Mouse (Mus musculus) spleen, adult 2 months (tissue): ENCODE results near the gene Inpp4b. TPM values are rescaled to one million over a fixed set of nuclear protein-coding genes. Genes with fewer than 3 reads are reported as not detected.

Experiments
- DNase-seq, 2 experiments: peaks; one replicate each; pipeline versions ENCODE4 v3.0.0 to v3.0.0-alpha.2; 2012 to 2021; ENCODE audit warnings: low spot score in 2 of 2, low read depth in 1 of 2
- H3K27ac ChIP-seq: fragments of 200-500 bp; 2 replicates; pipeline ENCODE4 v1.5.1; 2012; ENCODE audit warnings: low read length, inconsistent platforms; ENCODE audit not compliant: insufficient read depth
- H3K27me3 ChIP-seq: fragments of 200-500 bp; 2 replicates; pipeline ENCODE4 v1.6.1; 2012; ENCODE audit warnings: mild to moderate bottlenecking, moderate library complexity, low read length, inconsistent platforms; ENCODE audit not compliant: control insufficient read depth, insufficient read depth
- H3K36me3 ChIP-seq: fragments of 200-500 bp; 2 replicates; pipeline ENCODE4 v1.6.1; 2012; ENCODE audit warnings: mild to moderate bottlenecking, low read length, inconsistent platforms; ENCODE audit not compliant: control insufficient read depth, insufficient read depth
- H3K4me1 ChIP-seq: fragments of 200-500 bp; 2 replicates; pipeline ENCODE4 v1.6.1; 2011; ENCODE audit warnings: inconsistent platforms; ENCODE audit not compliant: control insufficient read depth, insufficient read depth, insufficient read length
- H3K4me3 ChIP-seq: fragments of 200-500 bp; 2 replicates; pipeline ENCODE4 v1.5.1; 2011; ENCODE audit warnings: mild to moderate bottlenecking, inconsistent platforms; ENCODE audit not compliant: insufficient read depth, insufficient read length; ENCODE audit errors: extremely low read depth
- CTCF ChIP-seq: fragments of 200-500 bp; IDR thresholded peaks from 2 replicates; pipeline ENCODE4 v1.5.1; 2011; ENCODE audit warnings: mild to moderate bottlenecking, inconsistent platforms; ENCODE audit not compliant: insufficient read depth, insufficient read length, insufficient replicate concordance; ENCODE audit errors: extremely low read depth
- POLR2A ChIP-seq: fragments of 200-500 bp; IDR thresholded peaks from 2 replicates; pipeline ENCODE4 v1.6.1; 2011; ENCODE audit warnings: low read depth, low read length, inconsistent platforms
- WGBS: fragments of 180-500 bp; shearing (Covaris S2); methylation state at CpG from one replicate; pipeline ENCODE4 v1.1.7; 2018; 5-methylcytosine and 5-hydroxymethylcytosine counted together
- polyA plus RNA-seq: library from polyadenylated mRNA; depleted of rRNA; stranded (reverse); fragments of >200 nt; gene quantifications from 2 replicates; pipeline ENCODE4 v1.2.3, GENCODE M21; 2012

Gene Inpp4b
- polyA plus RNA-seq, 1 experiment, result 5.1 TPM

DNA sequence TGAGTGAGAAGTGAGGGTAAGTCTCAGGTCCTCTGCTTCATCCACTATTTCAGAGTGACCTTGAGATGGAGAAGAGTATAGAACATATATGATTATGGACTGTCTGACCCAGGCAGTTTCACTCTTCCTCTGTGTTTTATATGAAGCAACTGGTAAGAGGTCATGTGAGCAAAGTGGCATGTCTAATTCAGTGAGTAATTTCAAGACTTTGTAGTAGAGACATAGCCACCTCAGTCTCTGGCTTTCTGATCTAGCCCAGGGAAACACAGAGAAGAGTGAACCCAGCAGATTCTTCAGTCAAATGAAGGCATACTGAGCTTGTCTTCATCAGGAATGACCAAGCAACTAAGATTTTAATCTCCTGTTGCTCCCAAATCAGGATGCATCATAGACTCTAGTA lies 172.1 kb downstream of the Inpp4b start:
- Histone ChIP-seq H3K36me3 (no peaks in the 10 kb centered on the region), H3K4me3 (no peak overlapping the region), H3K27me3 (no peaks in the 10 kb centered on the region), H3K4me1 (no peaks in the 10 kb centered on the region; the same call in none of the 2 replicates), H3K27ac (no peak overlapping the region)
- TF ChIP-seq POLR2A (no peak), CTCF (no peak)
- DNase-seq, result no peak

DNA sequence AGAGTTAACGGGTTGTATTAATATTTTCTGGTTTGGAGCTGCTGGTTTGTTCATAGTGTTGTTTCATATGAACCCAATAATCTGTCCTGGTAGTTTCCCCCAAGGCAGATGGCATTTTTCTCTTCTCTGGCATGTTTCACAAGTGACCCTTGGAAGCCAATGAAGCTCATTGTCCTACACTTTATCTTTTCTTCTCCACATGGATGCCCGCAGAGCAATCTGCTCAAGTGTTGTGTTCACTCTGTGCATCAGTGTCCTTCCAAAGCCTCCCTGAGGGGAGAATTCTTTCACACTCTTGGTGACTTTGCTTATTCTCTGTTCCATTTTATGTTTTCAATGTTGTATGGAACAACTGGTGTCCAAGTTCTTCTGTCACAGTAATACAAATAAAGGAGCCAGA lies 179.7 kb downstream of the Inpp4b start:
- no peak overlapping the region for H3K4me3 ChIP-seq
- TF ChIP-seq POLR2A (no peak), CTCF (no peak)
- H3K36me3 ChIP-seq, result no peaks in the 10 kb centered on the region
- H3K27ac ChIP-seq, result no peak overlapping the region
- H3K4me1 ChIP-seq, result no peaks in the 10 kb centered on the region
- 92% methylated on average over 2 of the region's 2 CpGs for WGBS
- H3K27me3 ChIP-seq, result no peaks in the 10 kb centered on the region
- no peak for DNase-seq

DNA sequence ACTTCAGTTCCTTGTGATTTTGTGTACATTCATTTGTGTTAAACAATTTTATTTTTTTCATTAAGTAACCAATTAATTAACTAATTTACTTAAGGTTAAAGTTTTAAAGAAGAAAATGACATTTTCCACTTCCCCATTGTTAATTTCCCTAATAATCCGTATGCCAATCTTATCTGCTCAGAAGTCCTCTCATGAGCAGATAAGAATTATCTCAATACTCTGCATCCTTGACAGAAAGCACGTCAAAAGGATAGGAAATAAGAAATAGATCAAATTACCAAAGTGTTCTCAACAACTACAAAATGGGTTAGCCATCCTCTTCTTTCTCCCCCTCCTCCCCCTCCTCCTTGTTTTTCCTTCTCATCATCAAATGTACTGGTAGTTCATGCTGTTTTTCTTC lies 182.2 kb downstream of the Inpp4b start:
- no peaks in the 10 kb centered on the region for H3K27me3 ChIP-seq
- TF ChIP-seq CTCF (no peak), POLR2A (no peak)
- no peaks in the 10 kb centered on the region for H3K4me1 ChIP-seq
- no peaks in the 10 kb centered on the region for H3K36me3 ChIP-seq
- no peak overlapping the region for H3K27ac ChIP-seq
- H3K4me3 ChIP-seq, result no peak overlapping the region
- 74% methylated on average over 2 of the region's 2 CpGs for WGBS
- no peak for DNase-seq

DNA sequence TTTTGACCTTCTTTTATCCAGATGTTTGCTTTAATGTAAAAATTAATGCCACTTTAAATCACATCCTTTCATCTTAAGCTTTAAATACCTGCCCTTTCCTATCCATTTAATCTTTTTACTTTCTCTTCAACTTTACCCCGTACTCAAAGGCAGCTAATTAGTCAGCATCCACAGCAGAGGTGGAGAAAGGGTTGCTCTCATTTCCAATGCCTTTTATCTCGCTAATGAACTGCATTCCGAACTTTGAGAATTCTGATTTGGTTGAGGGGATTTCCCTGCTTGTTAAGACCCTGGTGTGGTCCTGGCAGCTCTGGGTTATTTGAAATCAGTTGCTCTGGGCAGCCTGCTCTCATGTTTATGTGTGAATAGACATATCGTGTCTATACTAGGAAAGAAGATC lies 185.3 kb downstream of the Inpp4b start:
- Histone ChIP-seq H3K27ac (no peak overlapping the region), H3K27me3 (no peaks in the 10 kb centered on the region), H3K36me3 (no peaks in the 10 kb centered on the region), H3K4me1 (no peaks in the 10 kb centered on the region), H3K4me3 (no peak overlapping the region)
- no peak for TF ChIP-seq CTCF
- no peak for TF ChIP-seq POLR2A
- no peak for DNase-seq
- 81% methylated on average over 4 of the region's 4 CpGs for WGBS

DNA sequence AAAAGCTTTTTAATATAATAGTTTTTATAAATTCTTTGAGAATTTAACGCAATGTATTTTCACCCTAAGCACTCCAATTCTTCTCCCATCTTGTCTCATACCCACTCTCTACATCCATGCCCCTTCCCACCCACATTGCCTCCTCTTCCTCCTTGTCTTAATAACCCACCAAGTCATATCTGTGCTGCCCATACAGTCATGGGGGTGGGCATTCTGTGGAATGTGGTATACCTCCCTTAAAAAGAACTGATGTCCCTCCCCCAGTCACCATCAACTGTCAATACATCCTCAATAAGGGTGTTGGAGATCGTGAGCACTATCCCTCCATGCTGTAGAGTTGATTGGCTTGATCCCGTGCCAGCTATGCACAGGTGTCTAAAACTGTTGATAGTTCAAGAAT lies 196.0 kb downstream of the Inpp4b start:
- Histone ChIP-seq H3K27me3 (no peaks in the 10 kb centered on the region; the same call in 1 of the 2 replicates), H3K36me3 (no peaks in the 10 kb centered on the region), H3K4me1 (no peaks in the 10 kb centered on the region), H3K4me3 (no peak overlapping the region), H3K27ac (no peak overlapping the region)
- no peak for DNase-seq
- WGBS, result 84% methylated on average over 3 of the region's 3 CpGs
- TF ChIP-seq POLR2A (no peak), CTCF (no peak)

DNA sequence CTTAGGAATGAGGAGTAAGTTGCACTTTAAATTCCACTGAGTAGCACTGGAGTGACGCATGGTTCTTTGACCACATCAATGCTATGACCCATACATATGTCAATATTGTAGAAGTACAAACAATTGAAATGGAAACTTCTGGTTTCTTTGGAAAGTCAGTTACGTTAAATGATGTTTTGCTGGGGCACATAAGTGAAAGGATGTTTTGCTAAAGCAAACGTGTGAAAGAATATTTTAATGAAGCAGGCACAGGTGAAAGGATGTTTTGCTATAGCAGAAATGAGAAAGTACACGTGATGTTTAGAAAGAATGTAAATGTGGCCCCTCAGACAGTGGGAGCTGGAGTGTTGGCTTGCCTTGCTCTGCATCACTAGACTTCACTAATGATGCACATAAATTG lies 216.2 kb downstream of the Inpp4b start:
- no peaks in the 10 kb centered on the region for H3K36me3 ChIP-seq
- WGBS, result 78% methylated on average over 4 of the region's 4 CpGs

DNA sequence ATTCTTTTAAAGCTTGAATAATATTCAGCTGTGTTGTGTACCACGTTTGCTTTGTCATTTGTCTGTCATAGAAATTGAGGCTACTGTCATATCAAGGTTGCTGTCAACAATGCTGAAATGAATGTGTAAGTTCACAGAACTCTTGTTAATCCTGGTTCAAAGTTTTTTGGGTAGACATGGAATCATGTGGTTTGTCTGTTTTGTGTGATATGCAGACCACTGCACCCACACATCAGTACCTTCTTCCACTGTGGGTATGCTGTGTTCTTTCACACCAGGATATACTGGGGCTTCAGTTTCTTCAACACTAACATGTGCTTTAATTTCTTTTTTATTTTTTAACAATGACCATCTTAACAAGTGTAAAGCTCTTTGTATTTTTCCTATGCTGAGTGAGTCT lies 220.0 kb downstream of the Inpp4b start:
- no peak for TF ChIP-seq POLR2A
- no peak for TF ChIP-seq CTCF
- no peaks in the 10 kb centered on the region for H3K27me3 ChIP-seq
- H3K36me3 ChIP-seq, result no peaks in the 10 kb centered on the region
- WGBS, result 69% methylated on average over 1 of the region's 1 CpGs
- no peak overlapping the region for H3K27ac ChIP-seq
- no peaks in the 10 kb centered on the region for H3K4me1 ChIP-seq
- H3K4me3 ChIP-seq, result no peak overlapping the region
- no peak for DNase-seq

More for the DNA sequence above, 216.2 kb downstream of the Inpp4b start:
- DNase-seq, result peak in 1 of 2 experiments; percentile 38
- Histone ChIP-seq H3K4me3 (no peak overlapping the region), H3K27ac (no peak overlapping the region), H3K27me3 (no peaks in the 10 kb centered on the region), H3K4me1 (no peaks in the 10 kb centered on the region)
- TF ChIP-seq CTCF (no peak), POLR2A (no peak)
